Mouse (Mus musculus) cerebellum, adult 2 months (tissue): ENCODE measurements around the gene Rprd1b. TPM values are rescaled to one million over a fixed set of nuclear protein-coding genes. Genes with fewer than 3 reads are reported as not detected.
A peak's percentile ranks its signal among the peaks of the same experiment; 100 is the strongest.
"Not testable (repeated sequence)": the region's sequence is repeated elsewhere in the genome, so short reads cannot be mapped to it uniquely, and the experiment has no call there.

Experiments
- DNase-seq, 2 experiments: peaks; one replicate each; pipeline ENCODE4 v3.0.0; 2021
- H3K27ac ChIP-seq: fragments of 200-500 bp; 2 replicates; pipeline ENCODE4 v1.5.1; 2012; ENCODE audit warnings: low read length, control low read depth, inconsistent platforms; ENCODE audit not compliant: insufficient read depth
- H3K27me3 ChIP-seq: fragments of 200-500 bp; 2 replicates; pipeline ENCODE4 v1.6.1; 2012; ENCODE audit warnings: inconsistent platforms, mild to moderate bottlenecking, low read length, moderate library complexity; ENCODE audit not compliant: control insufficient read depth, insufficient read depth
- H3K4me1 ChIP-seq: fragments of 200-500 bp; 2 replicates; pipeline ENCODE4 v1.6.1; 2011; ENCODE audit warnings: low read length; ENCODE audit not compliant: control insufficient read depth, insufficient read depth
- H3K4me3 ChIP-seq: fragments of 200-500 bp; replicated peaks from 2 replicates; pipeline ENCODE3; 2011; ENCODE audit warnings: mild to moderate bottlenecking, low read depth, low read length, control low read depth; ENCODE audit not compliant: insufficient read depth
- CTCF ChIP-seq: fragments of 200-500 bp; IDR thresholded peaks from 2 replicates; pipeline ENCODE4 v1.5.1; 2011; ENCODE audit warnings: low read depth, mild to moderate bottlenecking, control low read depth, low read length, moderate library complexity, borderline replicate concordance; ENCODE audit not compliant: insufficient read depth
- POLR2A ChIP-seq: fragments of 200-500 bp; IDR thresholded peaks from 2 replicates; pipeline ENCODE4 v1.6.1; 2011; ENCODE audit warnings: low read length, control low read depth, borderline replicate concordance; ENCODE audit not compliant: insufficient read depth
- WGBS: fragments of 180-500 bp; shearing (Covaris S2); methylation state at CpG from one replicate; pipeline ENCODE4 v1.1.7; 2018; 5-methylcytosine and 5-hydroxymethylcytosine counted together
- polyA plus RNA-seq: library from polyadenylated mRNA; depleted of rRNA; stranded (reverse); fragments of >200 nt; gene quantifications from 2 replicates; pipeline ENCODE4 v1.2.3, GENCODE M21; 2012

Rprd1b gene
- polyA plus RNA-seq, 1 experiment, result 22.4 TPM

DNA sequence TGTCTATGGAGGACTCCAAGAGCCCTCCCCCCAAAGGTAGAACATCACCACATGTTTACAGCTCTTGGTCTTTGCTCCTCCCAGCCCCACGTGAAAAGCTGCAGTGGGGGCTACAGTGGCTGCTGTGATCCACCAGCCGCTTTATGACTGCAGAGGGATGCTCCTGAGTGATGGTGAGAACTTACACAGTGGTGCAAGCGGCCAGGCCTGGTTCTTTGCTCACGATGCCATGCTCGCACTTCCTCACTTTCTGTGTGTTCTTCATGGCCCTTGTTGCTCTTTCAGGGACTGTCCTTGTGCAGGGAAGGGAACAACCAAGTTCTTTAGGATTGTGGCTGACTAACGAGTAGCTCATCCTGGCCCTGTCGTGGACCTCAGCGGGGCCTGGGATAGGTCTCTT lies 15.2 kb downstream of the Rprd1b start:
- Histone ChIP-seq H3K4me3 (no peak overlapping the region), H3K27ac (no peak overlapping the region), H3K27me3 (no peaks in the 10 kb centered on the region), H3K4me1 (no peaks in the 10 kb centered on the region)
- WGBS, result 88% methylated on average over 8 of the region's 8 CpGs
- no peak for DNase-seq
- TF ChIP-seq CTCF, result no peak
- no peak for TF ChIP-seq POLR2A

DNA sequence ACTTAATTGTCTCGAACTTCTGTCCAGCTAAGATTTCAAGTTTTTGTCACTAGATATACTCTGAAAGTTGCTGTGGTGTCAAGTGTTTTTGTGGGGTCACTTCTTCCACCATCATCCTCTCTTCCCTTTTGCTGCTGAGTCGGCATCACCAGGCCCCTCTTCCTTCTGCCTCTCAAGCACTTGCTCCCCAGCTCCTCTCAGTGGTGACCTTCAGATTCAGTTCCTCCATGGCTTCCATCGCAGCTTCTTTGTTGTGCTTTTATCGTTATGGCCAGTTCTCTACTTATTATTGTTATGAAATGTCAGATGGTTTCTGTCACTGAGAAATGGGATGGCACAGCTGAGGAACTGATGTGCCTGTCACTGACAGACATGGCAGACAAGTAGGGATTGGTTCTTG lies 17.9 kb downstream of the Rprd1b start:
- 79% methylated on average over 4 of the region's 4 CpGs for WGBS
- Histone ChIP-seq H3K4me3 (no peak overlapping the region), H3K4me1 (no peaks in the 10 kb centered on the region), H3K27ac (no peak overlapping the region), H3K27me3 (no peaks in the 10 kb centered on the region)
- no peak for DNase-seq
- no peak for TF ChIP-seq POLR2A
- no peak for TF ChIP-seq CTCF

DNA sequence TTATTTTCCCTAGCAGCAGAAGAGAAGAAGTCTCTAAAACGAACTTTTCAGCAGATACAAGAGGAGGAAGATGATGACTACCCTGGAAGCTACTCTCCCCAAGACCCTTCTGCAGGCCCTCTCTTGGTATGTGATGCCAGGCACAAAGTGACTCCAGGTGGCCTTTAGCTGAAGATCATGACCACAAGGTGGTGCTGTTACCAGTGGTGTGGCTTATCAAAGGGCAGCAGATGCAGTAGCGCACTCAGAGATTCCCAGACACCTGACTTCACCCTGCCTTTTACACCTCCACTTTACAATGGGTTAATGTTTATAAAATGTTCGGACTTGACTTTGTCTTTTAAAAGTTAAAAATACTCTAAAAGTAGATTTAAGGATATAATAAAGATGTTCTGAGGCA lies 19.6 kb downstream of the Rprd1b start:
- H3K4me3 ChIP-seq, result no peak overlapping the region
- no peak overlapping the region for H3K27ac ChIP-seq
- H3K27me3 ChIP-seq, result no peaks in the 10 kb centered on the region
- DNase-seq, result peak; percentile 63 to 64
- no peak for TF ChIP-seq POLR2A
- TF ChIP-seq CTCF, result peak; percentile 84
- WGBS, result 61% methylated on average over 3 of the region's 3 CpGs
- H3K4me1 ChIP-seq, result no peaks in the 10 kb centered on the region

DNA sequence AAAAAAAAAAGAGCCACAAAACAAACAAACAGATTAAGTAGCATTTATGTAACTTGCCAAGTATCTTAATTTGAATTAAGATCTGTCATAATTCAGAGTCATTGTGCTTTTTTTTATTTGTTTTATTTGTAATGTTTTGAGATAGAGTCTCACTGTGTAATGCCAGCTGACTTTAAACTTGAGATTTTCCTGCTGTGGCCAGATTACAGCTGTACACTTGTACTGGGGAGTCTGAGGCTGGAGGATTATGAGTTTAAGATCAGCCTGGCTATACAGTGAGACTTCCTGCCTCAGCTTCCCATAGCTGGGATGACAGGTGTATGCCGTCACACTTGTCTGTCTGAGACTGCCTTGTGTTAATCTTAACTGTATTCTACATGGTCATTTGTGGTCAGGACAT lies 20.4 kb downstream of the Rprd1b start:
- Histone ChIP-seq H3K4me1 (no peaks in the 10 kb centered on the region), H3K4me3 (no peak overlapping the region), H3K27ac (no peak overlapping the region), H3K27me3 (no peaks in the 10 kb centered on the region)
- no peak for TF ChIP-seq CTCF
- 95% methylated on average over 1 of the region's 1 CpGs for WGBS
- DNase-seq, result no peak

DNA sequence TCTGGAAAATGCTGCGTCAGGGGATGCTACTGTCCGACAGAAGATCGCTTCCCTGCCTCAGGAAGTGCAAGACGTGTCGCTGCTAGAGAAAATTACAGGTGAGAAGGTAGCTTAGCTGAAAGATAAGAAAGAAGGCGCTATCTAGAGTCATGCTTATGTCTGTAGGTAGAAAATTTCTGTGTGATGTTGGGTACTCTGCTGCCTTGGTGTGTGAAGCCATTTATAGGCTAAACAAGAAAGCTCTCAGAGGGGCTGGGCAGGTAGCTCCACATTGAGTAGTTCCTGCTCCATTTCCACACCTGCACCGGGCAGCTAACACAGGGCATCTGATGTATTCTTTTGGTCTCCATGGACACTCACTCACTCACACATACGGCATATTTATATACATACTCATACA lies 21.8 kb downstream of the Rprd1b start:
- H3K27ac ChIP-seq, result no peak overlapping the region
- WGBS, result 97% methylated on average over 8 of the region's 8 CpGs
- TF ChIP-seq POLR2A (no peak), CTCF (no peak)
- H3K27me3 ChIP-seq, result no peaks in the 10 kb centered on the region
- H3K4me3 ChIP-seq, result no peak overlapping the region
- H3K4me1 ChIP-seq, result no peaks in the 10 kb centered on the region
- DNase-seq, result no peak

DNA sequence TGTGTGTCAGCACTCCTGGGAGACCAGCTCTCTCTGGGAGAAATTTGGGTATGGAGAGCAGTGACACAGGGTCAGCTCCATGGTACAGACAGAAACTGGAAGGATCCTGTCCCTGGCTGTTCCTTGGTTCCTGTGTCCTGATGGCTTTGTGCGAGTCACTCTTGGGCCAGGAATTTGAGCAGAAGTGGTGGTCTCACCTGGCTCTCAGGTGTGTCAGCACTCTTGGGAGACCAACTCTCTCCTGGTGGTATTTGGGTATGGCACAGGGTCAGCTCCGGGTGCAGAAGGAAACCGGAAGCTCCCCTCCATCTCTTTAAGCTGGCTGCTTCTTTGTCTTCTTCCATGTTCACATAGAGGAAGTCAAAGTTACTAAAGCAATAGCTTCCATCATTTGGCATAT lies 26.3 kb downstream of the Rprd1b start:
- no peaks in the 10 kb centered on the region for H3K27me3 ChIP-seq
- no peak for DNase-seq
- 95% methylated on average over 3 of the region's 3 CpGs for WGBS
- no peak for TF ChIP-seq POLR2A
- TF ChIP-seq CTCF, result no peak
- H3K4me3 ChIP-seq, result no peak overlapping the region
- no peak overlapping the region for H3K27ac ChIP-seq
- H3K4me1 ChIP-seq, result peaks cover 25% of the 10 kb centered on the region

DNA sequence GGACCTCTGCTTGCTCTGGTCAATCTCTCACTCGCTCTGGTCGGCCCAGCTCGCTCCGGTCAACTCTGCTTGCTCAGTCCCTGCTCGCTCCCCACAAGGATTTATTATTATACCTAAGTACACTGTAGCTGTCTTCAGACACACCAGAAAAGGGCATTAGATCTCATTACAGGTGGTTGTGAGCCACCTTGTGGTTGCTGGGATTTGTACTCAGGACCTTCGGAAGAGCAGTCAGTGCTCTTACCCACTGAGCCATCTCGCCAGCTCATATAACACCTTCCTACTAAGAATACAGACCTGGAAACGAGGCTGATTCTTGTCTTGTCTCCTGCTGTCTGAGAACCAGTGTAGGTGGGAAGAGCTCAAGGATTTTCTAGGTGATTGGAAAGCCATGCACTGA lies 27.1 kb downstream of the Rprd1b start:
- H3K27ac ChIP-seq, H3K4me3 ChIP-seq, DNase-seq, H3K27me3 ChIP-seq: not testable (repeated sequence)
- H3K4me1 ChIP-seq, result peaks cover 31% of the 10 kb centered on the region
- 88% methylated on average over 8 of the region's 8 CpGs for WGBS

DNA sequence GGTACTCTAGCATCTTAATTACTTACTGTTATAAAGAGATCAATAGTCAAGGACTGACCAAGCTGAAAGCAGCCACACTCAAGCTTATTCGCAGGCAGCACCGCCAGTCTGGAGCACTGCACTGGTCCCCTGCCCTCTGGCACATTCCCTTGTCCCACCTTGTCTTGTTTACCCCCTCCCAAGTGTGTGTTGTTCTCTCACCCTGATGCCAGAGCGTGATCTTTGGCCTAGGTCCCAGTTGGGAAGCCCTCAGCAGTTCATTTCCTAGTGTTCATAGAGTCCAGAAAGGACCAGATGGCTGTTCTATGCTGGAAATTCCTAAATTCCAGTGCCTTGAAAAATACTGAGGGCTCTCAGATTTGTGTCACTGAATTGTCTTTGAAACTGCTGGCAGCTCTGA lies 28.7 kb downstream of the Rprd1b start:
- peaks cover 31% of the 10 kb centered on the region for H3K4me1 ChIP-seq
- no peak for TF ChIP-seq POLR2A
- no peak for TF ChIP-seq CTCF
- H3K27me3 ChIP-seq, result no peaks in the 10 kb centered on the region
- H3K27ac ChIP-seq, result no peak overlapping the region
- H3K4me3 ChIP-seq, result no peak overlapping the region
- WGBS, result 12% methylated on average over 3 of the region's 3 CpGs
- DNase-seq, result peak; percentile 90 to 97

DNA sequence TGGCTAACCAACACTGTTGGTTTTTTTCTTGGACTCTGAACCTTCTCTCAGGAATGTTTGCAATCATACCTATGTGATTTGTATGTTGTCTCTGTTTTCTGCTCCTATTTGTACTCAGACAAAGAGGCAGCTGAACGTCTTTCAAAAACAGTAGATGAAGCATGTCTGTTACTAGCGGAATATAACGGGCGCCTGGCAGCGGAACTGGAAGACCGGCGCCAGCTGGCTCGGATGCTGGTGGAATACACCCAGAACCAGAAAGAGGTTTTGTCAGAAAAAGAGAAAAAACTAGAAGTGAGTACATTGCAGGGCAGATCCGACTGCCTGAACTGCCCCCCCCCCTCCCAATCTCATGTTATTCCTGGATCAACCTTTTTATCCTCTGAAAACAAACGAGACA lies 30.2 kb downstream of the Rprd1b start:
- Histone ChIP-seq H3K4me1 (peaks cover 31% of the 10 kb centered on the region), H3K27ac (no peak overlapping the region), H3K4me3 (no peak overlapping the region), H3K27me3 (no peaks in the 10 kb centered on the region)
- peak; percentile 91 to 94 for DNase-seq
- 4% methylated on average over 10 of the region's 10 CpGs for WGBS
- no peak for TF ChIP-seq CTCF
- TF ChIP-seq POLR2A, result no peak
